Mouse (Mus musculus) lung, embryonic 15.5 days (tissue): ENCODE data around the gene Ptpn3. TPM values are rescaled to one million over a fixed set of nuclear protein-coding genes. Genes with fewer than 3 reads are reported as not detected.
A peak's percentile ranks its signal among the peaks of the same experiment; 100 is the strongest.

Experiments used
- ATAC-seq: fragments of 200-750 bp; cut with Nextera tagmentation; 2 replicates; pipeline ENCODE4 v1.8.0; 2017; ENCODE audit warnings: moderate number of reproducible peaks, borderline replicate concordance; ENCODE audit not compliant: low FRiP score, low TSS enrichment; ENCODE audit errors: extremely low read depth
- H3K27ac ChIP-seq: fragments of 300-500 bp; sonication (generic); 2 replicates; pipeline ENCODE4 v1.5.1; 2015; ENCODE audit warnings: moderate library complexity, mild to moderate bottlenecking, inconsistent platforms
- H3K27me3 ChIP-seq: fragments of 300-500 bp; sonication (generic); 2 replicates; pipeline ENCODE4 v1.6.1; 2015; ENCODE audit warnings: inconsistent platforms
- H3K36me3 ChIP-seq: fragments of 300-500 bp; sonication (generic); 2 replicates; pipeline ENCODE4 v1.6.1; 2015; ENCODE audit warnings: inconsistent platforms
- H3K4me1 ChIP-seq: fragments of 300-500 bp; sonication (generic); 2 replicates; pipeline ENCODE4 v1.6.1; 2015; ENCODE audit warnings: inconsistent platforms
- H3K4me2 ChIP-seq: fragments of 300-500 bp; sonication (generic); 2 replicates; pipeline ENCODE4 v1.6.1; 2015; ENCODE audit warnings: inconsistent platforms, mild to moderate bottlenecking, moderate library complexity
- H3K4me3 ChIP-seq: fragments of 300-500 bp; sonication (generic); 2 replicates; pipeline ENCODE4 v1.5.1; 2015; ENCODE audit warnings: mild to moderate bottlenecking, inconsistent platforms
- H3K9ac ChIP-seq: fragments of 300-500 bp; sonication (generic); 2 replicates; pipeline ENCODE4 v1.6.1; 2015; ENCODE audit warnings: inconsistent platforms
- H3K9me3 ChIP-seq: fragments of 300-500 bp; sonication (generic); 2 replicates; pipeline ENCODE4 v1.6.1; 2016; ENCODE audit warnings: inconsistent platforms
- WGBS: fragments of 180-500 bp; shearing (Covaris S2); methylation state at CpG from one replicate; pipeline ENCODE4 v1.1.7; 2015; 5-methylcytosine and 5-hydroxymethylcytosine counted together
- polyA plus RNA-seq: library from polyadenylated mRNA; unstranded; fragments of >200 nt; fragmentation: Nextera tagmentation; extraction: Ambion mirVana; gene quantifications from 2 replicates; pipeline ENCODE4 v1.2.1, GENCODE M21; 2015

Gene Ptpn3
- polyA plus RNA-seq, 1 experiment from 2014 or later = 4.6 TPM

- H3K4me1 ChIP-seq = no peaks in the 10 kb centered on the region
- no peak overlapping the region for H3K9ac ChIP-seq
- no peaks in the 10 kb centered on the region for H3K9me3 ChIP-seq
- ATAC-seq = no peak
- H3K36me3 ChIP-seq = no peaks in the 10 kb centered on the region
- H3K27ac ChIP-seq = no peak overlapping the region
- WGBS = 44% methylated on average over 4 of the region's 4 CpGs
- H3K4me3 ChIP-seq = no peak overlapping the region
- no peaks in the 10 kb centered on the region for H3K27me3 ChIP-seq
- H3K4me2 ChIP-seq = no peak overlapping the region
These were observed 118.1 kb downstream of the Ptpn3 start for GRCm38 (mm10) chr4:57183493-57183892.

- 63% methylated on average over 1 of the region's 1 CpGs for WGBS
- H3K4me3 ChIP-seq = no peak overlapping the region
These were observed 120.1 kb downstream of the Ptpn3 start for GRCm38 (mm10) chr4:57181538-57181937.

GRCm38 (mm10) chr4:57178881-57179280, 122.8 kb downstream of the Ptpn3 start:
- Histone ChIP-seq H3K4me1 (peaks cover 9% of the 10 kb centered on the region; the same call in 1 of the 2 replicates), H3K36me3 (no peaks in the 10 kb centered on the region), H3K9me3 (no peaks in the 10 kb centered on the region), H3K9ac (no peak overlapping the region), H3K4me3 (no peak overlapping the region), H3K4me2 (no peak overlapping the region), H3K27me3 (no peaks in the 10 kb centered on the region), H3K27ac (no peak overlapping the region)
- WGBS = 71% methylated on average over 4 of the region's 4 CpGs
- no peak for ATAC-seq

More at GRCm38 (mm10) chr4:57181538-57181937, 120.1 kb downstream of the Ptpn3 start:
- no peak for ATAC-seq
- no peak overlapping the region for H3K4me2 ChIP-seq
- no peaks in the 10 kb centered on the region for H3K36me3 ChIP-seq
- no peak overlapping the region for H3K27ac ChIP-seq
- H3K4me1 ChIP-seq = no peaks in the 10 kb centered on the region
- no peak overlapping the region for H3K9ac ChIP-seq
- H3K27me3 ChIP-seq = no peaks in the 10 kb centered on the region
- H3K9me3 ChIP-seq = no peaks in the 10 kb centered on the region

GRCm38 (mm10) chr4:57175329-57175728, 126.3 kb downstream of the Ptpn3 start:
- no peak overlapping the region for H3K9ac ChIP-seq
- peaks cover 9% of the 10 kb centered on the region; the same call in 1 of the 2 replicates for H3K4me1 ChIP-seq
- no peak overlapping the region for H3K4me2 ChIP-seq
- H3K4me3 ChIP-seq = no peak overlapping the region
- no peak overlapping the region for H3K27ac ChIP-seq
- no peaks in the 10 kb centered on the region for H3K36me3 ChIP-seq
- H3K27me3 ChIP-seq = no peaks in the 10 kb centered on the region
- no peaks in the 10 kb centered on the region for H3K9me3 ChIP-seq
- no peak for ATAC-seq
- WGBS = 44% methylated on average over 10 of the region's 10 CpGs

GRCm38 (mm10) chr4:57172861-57173260, 128.8 kb downstream of the Ptpn3 start:
- Histone ChIP-seq H3K9me3 (no peaks in the 10 kb centered on the region), H3K4me2 (no peak overlapping the region), H3K27me3 (no peaks in the 10 kb centered on the region), H3K27ac (no peak overlapping the region), H3K9ac (no peak overlapping the region), H3K4me1 (peaks cover 13% of the 10 kb centered on the region), H3K36me3 (no peaks in the 10 kb centered on the region), H3K4me3 (no peak overlapping the region)
- WGBS = 47% methylated on average over 8 of the region's 8 CpGs
- ATAC-seq = no peak

- no peaks in the 10 kb centered on the region for H3K27me3 ChIP-seq
- ATAC-seq = no peak
These were observed 129.8 kb downstream of the Ptpn3 start for GRCm38 (mm10) chr4:57171817-57172216.

GRCm38 (mm10) chr4:57168680-57169079, 133.0 kb downstream of the Ptpn3 start:
- ATAC-seq = no peak
- no peaks in the 10 kb centered on the region for H3K9me3 ChIP-seq
- no peak overlapping the region for H3K4me3 ChIP-seq
- no peak overlapping the region for H3K4me2 ChIP-seq
- no peak overlapping the region for H3K9ac ChIP-seq
- peaks cover 22% of the 10 kb centered on the region; the same call in 1 of the 2 replicates for H3K4me1 ChIP-seq
- H3K36me3 ChIP-seq = no peaks in the 10 kb centered on the region
- 65% methylated on average over 3 of the region's 3 CpGs for WGBS
- H3K27me3 ChIP-seq = no peaks in the 10 kb centered on the region
- no peak overlapping the region for H3K27ac ChIP-seq

More at GRCm38 (mm10) chr4:57171817-57172216, 129.8 kb downstream of the Ptpn3 start:
- Histone ChIP-seq H3K4me3 (no peak overlapping the region), H3K4me2 (no peak overlapping the region), H3K36me3 (no peaks in the 10 kb centered on the region), H3K9ac (no peak overlapping the region), H3K9me3 (no peaks in the 10 kb centered on the region), H3K4me1 (peaks cover 23% of the 10 kb centered on the region), H3K27ac (no peak overlapping the region)
- 37% methylated on average over 5 of the region's 5 CpGs for WGBS

GRCm38 (mm10) chr4:57168277-57168676, 133.4 kb downstream of the Ptpn3 start:
- H3K4me3 ChIP-seq = no peak overlapping the region
- H3K27ac ChIP-seq = peak overlapping the region; percentile 86; the same call in 1 of the 2 replicates
- H3K9ac ChIP-seq = no peak overlapping the region
- peaks cover 22% of the 10 kb centered on the region; the same call in 1 of the 2 replicates for H3K4me1 ChIP-seq
- no peaks in the 10 kb centered on the region for H3K27me3 ChIP-seq
- 47% methylated on average over 1 of the region's 1 CpGs for WGBS
- H3K4me2 ChIP-seq = no peak overlapping the region
- no peaks in the 10 kb centered on the region for H3K9me3 ChIP-seq
- no peaks in the 10 kb centered on the region for H3K36me3 ChIP-seq
- no peak for ATAC-seq

- peak; percentile 70 for ATAC-seq
- Histone ChIP-seq H3K4me2 (no peak overlapping the region), H3K4me3 (no peak overlapping the region), H3K36me3 (no peaks in the 10 kb centered on the region), H3K27ac (peak overlapping the region; percentile 86), H3K9me3 (no peaks in the 10 kb centered on the region), H3K4me1 (peaks cover 22% of the 10 kb centered on the region; the same call in 1 of the 2 replicates), H3K9ac (no peak overlapping the region), H3K27me3 (no peaks in the 10 kb centered on the region)
- WGBS = 43% methylated on average over 12 of the region's 12 CpGs
These were observed 134.4 kb downstream of the Ptpn3 start for GRCm38 (mm10) chr4:57166922-57167870.

GRCm38 (mm10) chr4:57165654-57166053, 136.0 kb downstream of the Ptpn3 start:
- Histone ChIP-seq H3K4me3 (no peak overlapping the region), H3K9me3 (no peaks in the 10 kb centered on the region), H3K36me3 (no peaks in the 10 kb centered on the region), H3K4me1 (peaks cover 22% of the 10 kb centered on the region; the same call in 1 of the 2 replicates), H3K9ac (no peak overlapping the region), H3K27me3 (no peaks in the 10 kb centered on the region), H3K27ac (no peak overlapping the region), H3K4me2 (no peak overlapping the region)
- ATAC-seq = no peak
- 37% methylated on average over 3 of the region's 3 CpGs for WGBS

- Histone ChIP-seq H3K36me3 (no peaks in the 10 kb centered on the region), H3K4me3 (no peak overlapping the region), H3K27ac (0 out of 2 replicates have a peak overlapping the region, but pooled peaks have one; percentile 26), H3K27me3 (no peaks in the 10 kb centered on the region), H3K9me3 (no peaks in the 10 kb centered on the region), H3K9ac (no peak overlapping the region), H3K4me1 (peaks cover 22% of the 10 kb centered on the region; the same call in 1 of the 2 replicates), H3K4me2 (no peak overlapping the region)
- 76% methylated on average over 9 of the region's 9 CpGs for WGBS
- no peak for ATAC-seq
These were observed 136.9 kb downstream of the Ptpn3 start for GRCm38 (mm10) chr4:57164578-57165210.
